Mouse (Mus musculus) megakaryocyte-erythroid progenitor cell, adult 5 weeks (primary cell): ENCODE measurements around the gene Psg29. TPM values are rescaled to one million over a fixed set of nuclear protein-coding genes. Genes with fewer than 3 reads are reported as not detected.

Source experiments
- polyA plus RNA-seq: library from polyadenylated mRNA; stranded (reverse); fragments of >175 nt; gene quantifications from 2 replicates; pipeline ENCODE4 v1.2.3, GENCODE M21; 2012

Gene Psg29
- polyA plus RNA-seq = 0.02 TPM in 1 of 2 replicates, not detected in the other

GRCm38 (mm10) chr7:17203177-17203576 is at the start of gene Psg29:
Gene Psg29 (plus strand): TSS chr7:17203477.

Other genes starting within 250 kb of the Psg29 start
- 0.01 TPM in 1 of 2 replicates, not detected in the other for gene Pnmal1, start 243.8 kb upstream of the Psg29 start, polyA plus RNA-seq
- gene Gm42372, start 220.4 kb upstream of the Psg29 start, polyA plus RNA-seq = 0.05 and 0.09 TPM in 2 replicates
- 6.3 and 7.3 TPM in 2 replicates for gene Ccdc8, start 210.8 kb upstream of the Psg29 start, polyA plus RNA-seq
- 120 and 141 TPM in 2 replicates for gene Ppp5c, start 175.6 kb upstream of the Psg29 start, polyA plus RNA-seq
- 6.4 and 9.0 TPM in 2 replicates for gene Hif3a, start 141.1 kb upstream of the Psg29 start, polyA plus RNA-seq
- 0.06 TPM in 1 of 2 replicates, not detected in the other for gene Psg16, start 129.4 kb upstream of the Psg29 start, polyA plus RNA-seq
- gene Ceacam3, start 53.2 kb upstream of the Psg29 start, polyA plus RNA-seq = not detected in 2 replicates